Mouse (Mus musculus) testis, adult 2 months (tissue): ENCODE results near the gene Gm47996.

Experiments used
- CTCF ChIP-seq: fragments of 200-500 bp; IDR thresholded peaks from 2 replicates; pipeline ENCODE4 v1.5.1; 2012; ENCODE audit warnings: low read depth, mild to moderate bottlenecking, inconsistent platforms, low read length, moderate library complexity; ENCODE audit not compliant: control insufficient read depth, insufficient read depth, insufficient replicate concordance
- POLR2A ChIP-seq: fragments of 200-500 bp; IDR thresholded peaks from 2 replicates; pipeline ENCODE4 v1.6.1; 2012; ENCODE audit warnings: low read depth, mild to moderate bottlenecking, inconsistent platforms, low read length, moderate library complexity; ENCODE audit not compliant: control insufficient read depth

GRCm38 (mm10) chr1:151244013-151244412, 34.1 kb downstream of the Gm47996 start:
- no peak for TF ChIP-seq CTCF
- no peak for TF ChIP-seq POLR2A
